Mouse (Mus musculus): ENCODE data around the gene Hes2.

DNA sequence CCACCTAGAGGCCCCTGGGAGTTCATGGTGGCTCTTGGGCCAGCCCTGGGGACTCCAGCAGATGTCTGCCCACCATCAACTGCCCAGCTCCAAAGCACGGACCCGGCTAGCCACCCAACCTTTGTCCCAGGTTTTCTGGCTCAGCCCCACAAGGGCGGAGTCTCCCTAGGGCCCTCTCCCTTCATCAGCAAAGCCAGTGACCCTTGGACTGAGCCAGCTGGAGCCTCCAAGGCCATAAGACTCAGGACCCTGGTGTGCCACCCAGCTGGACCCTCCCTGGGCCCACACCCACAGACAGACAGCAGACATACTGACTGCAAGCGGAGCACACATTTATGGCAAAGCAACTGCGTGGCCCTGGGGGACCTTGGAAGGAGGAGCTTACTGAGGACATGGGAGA, 29.9 kb upstream of the Hes2 start:
- TF ChIP-seq CTCF (IDR thresholded peaks at IDR 0.05; ENCODE audit: low read depth) (no peak), EP300 (IDR thresholded peaks at IDR 0.05; ENCODE audit: low read depth) (no peak)
